Mouse (Mus musculus): Measurements from ENCODE around the gene Rab6b.

- TF ChIP-seq POLR2A (IDR thresholded peaks at IDR 0.05; ENCODE audit: control insufficient read depth in 1 of 2, insufficient read depth in 1 of 2, low read depth in 1 of 2, low read length in 2 of 2, poor library complexity in 1 of 2), result no peak
- no peak for TF ChIP-seq MAFK (IDR thresholded peaks at IDR 0.05; ENCODE audit: borderline replicate concordance, low read depth, low read length)
- no peak for TF ChIP-seq CHD1 (IDR thresholded peaks at IDR 0.05; ENCODE audit: low read depth, low read length)
- no peak for TF ChIP-seq EP300 (IDR thresholded peaks at IDR 0.05; ENCODE audit: low read depth in 1 of 2, low read length in 2 of 2)
- no peak for TF ChIP-seq CTCF (IDR thresholded peaks at IDR 0.05 in 2 of 3, conservative IDR thresholded peaks at IDR 0.05 in 1 of 3; ENCODE audit: control insufficient read depth in 1 of 3, insufficient read depth in 1 of 3, low read depth in 2 of 3, low read length in 3 of 3, poor library complexity in 1 of 3, severe bottlenecking in 1 of 3)
- TF ChIP-seq ZNF384 (IDR thresholded peaks at IDR 0.05; ENCODE audit: low read depth, low read length), result no peak
- no peak for TF ChIP-seq USF2 (IDR thresholded peaks at IDR 0.05; ENCODE audit: borderline replicate concordance in 1 of 2, insufficient read depth in 1 of 2, low read depth in 1 of 2, low read length in 2 of 2)
- no peak for TF ChIP-seq TAL1 (IDR thresholded peaks at IDR 0.05; ENCODE audit: low read length)
- TF ChIP-seq ETS1 (IDR thresholded peaks at IDR 0.05; ENCODE audit: low read depth, low read length), result no peak
- no peak for TF ChIP-seq SMC3 (IDR thresholded peaks at IDR 0.05; ENCODE audit: low read depth, low read length)
- no peak for TF ChIP-seq SIN3A (IDR thresholded peaks at IDR 0.05; ENCODE audit: low read length)
- no peak for TF ChIP-seq GABPA (IDR thresholded peaks at IDR 0.05; ENCODE audit: low read depth, low read length)
- no peak for TF ChIP-seq UBTF (IDR thresholded peaks at IDR 0.05; ENCODE audit: borderline replicate concordance, insufficient read depth, low read depth, low read length)
Measured at GRCm38 (mm10) chr9:103114326-103114725, 2.7 kb downstream of the Rab6b start.
